Mouse (Mus musculus) ES-E14 (cell line): Measurements from ENCODE around the gene Slc52a3.

Experiments
- CHD2 ChIP-seq: IDR thresholded peaks from 2 replicates; pipeline ENCODE4 v1.6.1; 2014; ENCODE audit warnings: mild to moderate bottlenecking, low read depth, low read length, inconsistent platforms
- HCFC1 ChIP-seq: IDR thresholded peaks from 2 replicates; pipeline ENCODE4 v1.6.1; 2012; ENCODE audit warnings: low read length, inconsistent platforms, borderline replicate concordance; ENCODE audit not compliant: insufficient read depth
- ZC3H11A ChIP-seq: IDR thresholded peaks from 2 replicates; pipeline ENCODE4 v1.6.1; 2012; ENCODE audit warnings: low read depth, mild to moderate bottlenecking, inconsistent platforms, low read length, borderline replicate concordance
- ZNF384 ChIP-seq: IDR thresholded peaks from 2 replicates; pipeline ENCODE4 v1.6.1; 2012; ENCODE audit warnings: low read depth, low read length, inconsistent platforms

DNA sequence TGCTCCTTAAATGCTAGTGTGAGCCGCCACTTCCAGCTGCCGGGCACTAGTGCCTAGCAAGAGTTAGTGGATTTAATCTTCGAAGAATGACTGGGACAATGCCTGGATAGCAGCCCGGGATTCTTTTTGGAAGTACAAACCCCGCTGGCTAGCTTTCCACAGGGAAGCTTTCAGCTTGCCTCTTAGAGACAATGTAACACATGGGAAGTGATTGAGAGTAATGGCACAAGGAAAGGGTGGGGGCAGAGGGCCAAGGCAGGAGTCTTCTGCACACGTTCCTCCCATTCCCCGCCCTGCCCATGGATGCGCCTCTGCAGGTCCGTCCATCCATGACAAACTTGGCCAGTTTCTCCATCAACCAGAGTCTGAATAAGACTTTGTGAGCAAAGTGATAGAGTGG lies 20.4 kb downstream of the Slc52a3 start:
- TF ChIP-seq ZC3H11A (no peak), ZNF384 (no peak), CHD2 (no peak), HCFC1 (no peak)
